Mouse (Mus musculus): Measurements from ENCODE around the gene Tent4a. TPM values are rescaled to one million over a fixed set of nuclear protein-coding genes. Genes with fewer than 3 reads are reported as not detected.

Tent4a gene
- total and polyA plus RNA-seq, 3 experiments = 3.6 to 8.8 (median 5.7) TPM

DNA sequence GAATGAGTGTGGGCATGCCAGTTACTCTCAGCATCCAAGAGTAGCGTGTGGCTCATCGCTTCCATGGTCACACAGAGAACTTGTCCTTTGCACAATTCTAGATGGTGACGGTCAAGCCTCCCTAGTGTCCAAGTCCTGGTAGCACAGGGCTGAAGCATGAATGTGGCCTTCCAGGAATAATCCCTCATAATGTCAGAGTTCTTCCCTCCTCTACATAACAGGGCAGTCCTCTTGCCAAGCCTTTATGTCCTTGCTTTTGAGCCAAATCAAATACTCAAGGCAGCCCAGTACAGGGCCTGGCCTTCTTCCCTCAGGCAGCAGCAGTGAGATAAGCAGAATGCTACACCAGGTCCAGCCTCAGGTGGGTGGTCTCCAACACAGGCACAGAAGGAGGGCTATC lies 26.8 kb downstream of the Tent4a start:
- TF ChIP-seq MAFK (IDR thresholded peaks at IDR 0.05; ENCODE audit: insufficient replicate concordance, low read length) (no peak), ZC3H11A (IDR thresholded peaks at IDR 0.05; ENCODE audit: low read depth, low read length) (no peak), SMC3 (IDR thresholded peaks at IDR 0.05; ENCODE audit: low read depth, low read length) (no peak), POLR2A (IDR thresholded peaks at IDR 0.05; ENCODE audit: low read depth, low read length) (no peak), UBTF (IDR thresholded peaks at IDR 0.05; ENCODE audit: low read depth, low read length) (no peak), POLR2AphosphoS2 (IDR thresholded peaks at IDR 0.05; ENCODE audit: low read depth, low read length) (no peak), JUN (IDR thresholded peaks at IDR 0.05; ENCODE audit: insufficient read depth, low read depth, low read length) (no peak), RAD21 (IDR thresholded peaks at IDR 0.05; ENCODE audit: low read depth, low read length) (no peak), NRF1 (IDR thresholded peaks at IDR 0.05; ENCODE audit: low read depth, low read length) (no peak), ELF1 (IDR thresholded peaks at IDR 0.05; ENCODE audit: low read depth, low read length) (no peak), ZMIZ1 (IDR thresholded peaks at IDR 0.05; ENCODE audit: low read depth, low read length) (no peak), MXI1 (IDR thresholded peaks at IDR 0.05; ENCODE audit: low read depth, low read length) (no peak), KAT2A (IDR thresholded peaks at IDR 0.05; ENCODE audit: insufficient replicate concordance, low read length) (no peak), MYC (IDR thresholded peaks at IDR 0.05; ENCODE audit: low read depth, low read length) (no peak)
- H3K27me3 ChIP-seq (replicated peaks) = no peaks in the 10 kb centered on the region
- H3K4me1 ChIP-seq (ENCODE audit: control insufficient read depth in 1 of 2, insufficient read depth in 2 of 2) = no peaks in the 10 kb centered on the region
- no peak overlapping the region for H3K4me3 ChIP-seq (replicated peaks in 1 of 3; ENCODE audit: low read depth in 2 of 3, low read length in 2 of 3, poor library complexity in 1 of 3)
- dilution Hi-C loops (cut with MboI; ENCODE audit: extremely low pct_ligation_motif_present, extremely low pct_unique_long_range_greater_than_20kb, low sequenced_read_pairs) (no loop called here), in situ Hi-C loops (cut with MboI; ENCODE audit: low pct_ligation_motif_present, low pct_unique_long_range_greater_than_20kb, low sequenced_read_pairs) (no loop called here)
- H3K4me2 ChIP-seq (ENCODE audit: insufficient read depth, low read depth, poor library complexity, severe bottlenecking) = no peak overlapping the region
- H3K79me2 ChIP-seq (replicated peaks; ENCODE audit: control insufficient read depth, extremely low read depth, insufficient read depth, poor library complexity, severe bottlenecking) = no peaks in the 10 kb centered on the region
- no peak overlapping the region for H3K9ac ChIP-seq (ENCODE audit: insufficient read depth, low read depth)
- DNase-seq (ENCODE audit: extremely low read depth) = no peak
- no peaks in the 10 kb centered on the region for H3K9me3 ChIP-seq (replicated peaks; ENCODE audit: low read length)
- no peak overlapping the region for H3K27ac ChIP-seq (ENCODE audit: insufficient read depth, low read depth)
- peaks cover 50 to 88% of the 10 kb centered on the region in 2 experiments for H3K36me3 ChIP-seq (replicated peaks in 1 of 2; ENCODE audit: control insufficient read depth in 1 of 2, insufficient read depth in 1 of 2, low read length in 1 of 2)

DNA sequence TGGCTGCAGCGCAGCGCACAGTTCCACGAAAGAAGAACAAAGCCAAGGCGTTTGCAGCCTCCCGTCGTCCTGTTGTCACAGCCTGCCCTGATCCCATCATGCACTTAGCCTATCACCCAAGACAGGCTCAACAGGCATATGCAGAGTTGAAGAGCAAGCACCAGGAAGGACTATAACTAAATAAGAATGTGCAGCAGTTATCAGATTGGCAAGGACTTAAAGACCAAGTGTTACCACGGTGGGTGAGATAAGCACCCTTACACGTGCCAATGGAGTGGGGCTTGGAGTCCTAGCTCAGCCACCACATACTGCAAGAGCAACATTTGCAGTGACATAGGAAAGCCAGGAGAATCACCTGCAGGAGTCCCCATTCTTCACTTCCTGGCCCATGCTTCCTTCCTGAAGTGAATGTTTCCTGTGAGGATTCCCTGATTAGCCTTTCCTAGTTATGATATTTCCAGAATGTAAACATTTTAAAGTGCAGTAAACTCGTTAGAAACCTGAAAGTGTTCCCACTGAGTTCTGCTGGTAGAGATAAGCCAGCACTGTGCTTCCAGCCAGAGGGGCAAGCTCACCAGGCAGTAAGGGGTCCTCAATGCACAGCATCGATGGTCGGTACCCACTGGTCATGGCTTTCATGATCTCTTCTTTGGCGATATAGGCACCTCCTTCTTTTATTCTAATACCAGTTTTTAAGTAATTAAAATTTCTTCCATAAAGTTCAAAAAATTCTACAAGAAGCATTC lies 27.9 kb downstream of the Tent4a start:
- Histone ChIP-seq H3K79me2 (replicated peaks; ENCODE audit: control insufficient read depth, extremely low read depth, insufficient read depth, poor library complexity, severe bottlenecking) (no peaks in the 10 kb centered on the region), H3K4me3 (replicated peaks in 1 of 3; ENCODE audit: low read depth in 2 of 3, low read length in 2 of 3, poor library complexity in 1 of 3) (no peak overlapping the region), H3K9ac (ENCODE audit: insufficient read depth, low read depth) (no peak overlapping the region), H3K36me3 (replicated peaks in 1 of 2; ENCODE audit: control insufficient read depth in 1 of 2, insufficient read depth in 1 of 2, low read length in 1 of 2) (peaks cover 49 to 88% of the 10 kb centered on the region in 2 experiments), H3K4me2 (ENCODE audit: insufficient read depth, low read depth, poor library complexity, severe bottlenecking) (no peak overlapping the region), H3K27me3 (replicated peaks) (no peaks in the 10 kb centered on the region), H3K4me1 (ENCODE audit: control insufficient read depth in 1 of 2, insufficient read depth in 2 of 2) (no peaks in the 10 kb centered on the region), H3K27ac (ENCODE audit: insufficient read depth, low read depth) (no peak overlapping the region), H3K9me3 (replicated peaks; ENCODE audit: low read length) (no peaks in the 10 kb centered on the region)
- in situ Hi-C loops (cut with MboI; ENCODE audit: low pct_ligation_motif_present, low pct_unique_long_range_greater_than_20kb, low sequenced_read_pairs) = no loop called here
- dilution Hi-C loops (cut with MboI; ENCODE audit: extremely low pct_ligation_motif_present, extremely low pct_unique_long_range_greater_than_20kb, low sequenced_read_pairs) = no loop called here
- DNase-seq (ENCODE audit: extremely low read depth) = no peak
- no peak for TF ChIP-seq RAD21 (IDR thresholded peaks at IDR 0.05; ENCODE audit: low read depth, low read length)
- TF ChIP-seq RCOR1 (conservative IDR thresholded peaks at IDR 0.05; ENCODE audit: low read depth, low read length) = no peak
- TF ChIP-seq USF1 (IDR thresholded peaks at IDR 0.05; ENCODE audit: low read depth, low read length) = no peak
- TF ChIP-seq ELF1 (IDR thresholded peaks at IDR 0.05; ENCODE audit: low read depth, low read length) = no peak
- no peak for TF ChIP-seq MAFK (IDR thresholded peaks at IDR 0.05; ENCODE audit: insufficient replicate concordance, low read length)

All from CH12.LX (cell line).